Comparison of ENCODE assay signal across 15 mouse cellular contexts in the genomic region with DNA sequence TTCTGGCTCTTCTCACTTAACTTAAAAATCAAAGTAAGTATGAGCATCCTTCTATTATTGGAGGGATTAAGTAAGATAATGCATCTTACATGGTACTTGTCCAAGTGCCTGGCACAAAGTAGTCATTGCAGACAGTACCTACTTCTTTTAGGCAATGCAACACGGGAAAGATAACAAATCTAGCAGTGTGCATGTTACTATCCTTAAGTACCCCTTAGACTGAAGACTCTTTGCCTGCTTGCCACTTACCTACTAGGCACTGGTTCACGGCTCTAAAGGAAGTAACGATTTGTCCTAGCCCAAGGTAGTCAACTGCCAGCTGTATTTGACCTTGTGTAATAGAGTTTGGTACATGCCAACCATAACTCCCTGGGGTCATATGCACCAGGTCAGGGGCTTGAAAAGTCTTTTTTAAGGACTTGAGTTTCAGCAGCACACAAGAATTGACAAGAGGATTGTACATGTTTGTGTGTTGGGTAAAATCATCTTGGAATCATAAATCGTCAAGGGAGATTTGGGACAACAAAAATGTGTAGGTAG.
"Had no signal": no experiment of that assay in that cellular context is flagged by ENCODE, and none has a peak within 500 bp of the region (broad histone marks: within the 10 kb centered on the region; RNA-seq: fewer than 3 reads in every experiment).

No protein-coding gene starts in this region.

- DNase-seq: cerebellum, adult 9-11 months; cerebellum, postnatal 10 days; cerebellum, postnatal 14 days; cerebellum, postnatal 25 days; cerebellum, postnatal 36 days; embryo, embryonic 11 days; forebrain, postnatal 0 days; gastrocnemius, adult 2 months; gastrocnemius, postnatal 10 days; gastrocnemius, postnatal 14 days; gastrocnemius, postnatal 25 days; gastrocnemius, postnatal 36 days; heart, adult 11 months; heart, adult 18-20 months; heart, adult 2 months had no signal
